Mouse (Mus musculus) cortical plate, adult 2 months (tissue): ENCODE measurements around the gene Tmem164.

Experiments
- CTCF ChIP-seq: fragments of 200-500 bp; IDR thresholded peaks from 2 replicates; pipeline ENCODE4 v1.5.1; 2011; ENCODE audit warnings: mild to moderate bottlenecking, control low read depth, low read length; ENCODE audit not compliant: insufficient read depth; ENCODE audit errors: extremely low read depth
- POLR2A ChIP-seq: fragments of 200-500 bp; IDR thresholded peaks from 2 replicates; pipeline ENCODE4 v1.6.1; 2011; ENCODE audit warnings: mild to moderate bottlenecking, low read length, control low read depth; ENCODE audit not compliant: insufficient read depth; ENCODE audit errors: extremely low read depth

- TF ChIP-seq CTCF (no peak), POLR2A (no peak)
These were observed 124.9 kb downstream of the Tmem164 start for GRCm38 (mm10) chrX:142806126-142806525.
